Mouse (Mus musculus) olfactory bulb, adult 2 months (tissue): ENCODE results near the gene Agpat1.

Experiments
- CTCF ChIP-seq: fragments of 200-500 bp; IDR thresholded peaks from 2 replicates; pipeline ENCODE4 v1.5.1; 2012; ENCODE audit warnings: low read depth, mild to moderate bottlenecking, low read length, moderate library complexity; ENCODE audit not compliant: insufficient read depth
- POLR2A ChIP-seq: fragments of 200-500 bp; IDR thresholded peaks from 2 replicates; pipeline ENCODE4 v1.6.1; 2012; ENCODE audit warnings: mild to moderate bottlenecking, low read depth, low read length, moderate library complexity; ENCODE audit not compliant: insufficient read depth

DNA sequence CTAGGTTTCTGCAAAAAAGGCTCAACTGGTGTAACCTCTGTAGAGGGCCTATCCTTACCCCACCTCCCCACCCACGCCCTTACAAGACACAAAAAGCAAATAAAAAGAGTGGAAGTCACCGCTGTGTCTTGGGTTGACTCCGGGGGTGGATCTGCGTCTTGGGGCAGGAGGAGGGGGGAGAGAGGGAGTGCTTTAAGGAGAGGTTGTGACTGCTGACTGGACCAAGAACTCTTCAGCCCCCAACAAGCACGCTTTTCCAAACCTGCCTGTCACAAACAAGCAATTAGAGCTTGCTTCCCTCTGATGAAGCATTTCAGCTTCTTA, 24.5 kb downstream of the Agpat1 start:
- TF ChIP-seq CTCF (no peak), POLR2A (no peak)
